Mouse (Mus musculus) adrenal gland, postnatal 14 days (tissue): ENCODE measurements at regions not wholly inside any gene's neighbourhood (a gene's known extent, or its start where the extent isn't known, plus 50 kb on each side); places are given as distances from the start of the nearest gene placed in this dataset.

Source experiments
- DNase-seq: peaks from one replicate; pipeline ENCODE4 v3.0.0; 2021; ENCODE audit warnings: mixed read lengths

- DNase-seq: peak; percentile 4
Observed at GRCm38 (mm10) chr7:72027006-72027405, 279.4 kb downstream of the Mctp2 start.

DNA sequence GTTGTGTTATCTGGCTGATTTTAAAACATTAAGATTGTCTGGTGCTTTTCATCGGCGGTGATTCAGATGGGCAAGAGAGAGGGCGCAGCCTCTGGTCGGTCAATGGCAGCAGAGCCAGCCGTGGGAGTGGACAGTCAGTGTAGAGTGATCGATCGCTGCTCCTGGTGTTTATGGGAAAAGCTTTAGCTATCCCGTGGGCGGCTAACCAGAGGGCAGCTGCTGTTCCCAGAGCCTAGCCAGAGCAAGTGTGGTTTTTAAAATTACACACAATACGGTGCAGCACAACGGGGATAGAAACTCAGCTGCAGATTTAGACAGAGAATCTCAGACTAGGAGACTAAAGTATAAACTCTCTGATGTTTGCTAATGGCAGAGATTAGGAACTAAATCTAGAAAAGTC, 297.3 kb downstream of the Mctp2 start:
- DNase-seq: no peak

DNA sequence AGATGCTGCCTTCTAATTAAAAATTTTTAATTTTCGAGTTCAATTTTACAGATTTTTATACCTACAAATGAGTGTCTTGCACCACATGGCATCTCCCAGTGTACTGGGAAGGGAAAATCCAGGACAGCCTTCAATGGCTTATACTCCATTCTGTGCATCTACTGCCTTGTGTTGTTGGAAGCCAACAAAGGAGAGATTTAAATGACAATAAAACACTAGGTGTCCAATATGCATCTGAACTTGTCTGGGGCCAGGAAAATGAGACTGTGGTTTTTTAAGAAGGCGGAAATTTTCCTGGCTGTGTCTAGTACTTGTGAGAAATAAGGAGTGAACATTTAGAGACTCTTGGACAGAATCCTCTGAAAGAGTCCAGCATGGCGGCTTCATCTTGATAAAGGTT, 302.1 kb downstream of the Mctp2 start:
- no peak for DNase-seq

DNA sequence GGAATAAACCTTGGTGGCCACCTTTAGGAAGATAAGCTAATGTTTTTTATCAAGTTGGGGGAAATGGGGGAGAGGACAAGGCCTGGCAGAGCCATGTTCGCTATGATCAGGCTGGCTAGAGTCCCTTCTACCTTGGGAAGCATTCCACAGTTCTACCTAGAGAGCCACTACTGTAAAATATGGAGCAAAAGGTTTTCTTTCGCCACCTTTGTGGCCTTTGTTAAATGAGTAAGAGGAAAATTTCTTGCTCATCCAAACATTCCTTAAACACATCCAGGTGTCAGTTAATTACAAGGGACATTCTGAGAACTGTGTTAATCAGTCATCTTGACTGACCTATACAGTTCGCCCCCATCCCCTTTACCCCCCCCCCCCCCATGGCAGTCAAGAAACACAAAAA, 313.9 kb downstream of the Mctp2 start:
- no peak for DNase-seq

- no peak for DNase-seq
Observed at GRCm38 (mm10) chr7:71991835-71992234, 314.6 kb downstream of the Mctp2 start.

DNA sequence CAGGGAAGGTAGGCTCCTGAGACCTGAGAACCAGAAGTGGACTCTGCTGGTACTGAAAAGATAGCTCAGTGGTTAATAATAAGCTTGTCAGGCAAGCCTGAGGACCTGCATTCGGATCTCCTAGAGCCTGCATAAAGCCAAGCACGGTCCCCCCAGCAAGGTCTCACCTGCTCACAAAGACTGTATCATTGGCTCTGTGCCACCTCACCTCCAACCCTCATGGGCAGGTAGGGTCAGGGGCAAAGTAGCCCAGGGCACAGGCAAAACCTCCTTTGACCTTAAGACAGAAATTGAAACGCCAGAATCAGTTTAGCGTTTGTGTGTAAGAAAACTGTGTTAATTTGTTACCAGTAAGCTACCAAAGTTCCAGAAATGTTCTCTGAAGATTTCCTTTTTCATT, 315.2 kb downstream of the Mctp2 start:
- no peak for DNase-seq

DNA sequence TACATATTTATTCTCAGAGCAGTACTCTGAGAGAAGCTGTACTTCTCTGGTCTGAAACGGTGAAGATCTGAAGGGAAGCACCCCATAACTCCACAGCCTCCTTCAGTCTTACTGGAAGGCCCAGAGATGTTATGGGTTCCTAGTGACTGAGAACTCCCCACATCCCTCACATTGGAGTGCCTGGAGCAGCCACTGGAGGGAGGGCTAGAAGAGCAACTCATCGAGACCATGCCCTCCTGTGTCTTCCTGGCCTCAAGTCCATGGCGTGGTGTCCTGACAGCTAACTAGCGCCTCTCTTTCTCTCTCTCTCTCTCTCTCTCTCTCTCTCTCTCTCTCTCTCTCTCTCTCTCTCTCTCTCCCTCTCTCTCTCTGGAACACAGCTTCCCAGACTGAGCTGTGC, 340.4 kb downstream of the Mctp2 start:
- DNase-seq: peak; percentile 7

DNA sequence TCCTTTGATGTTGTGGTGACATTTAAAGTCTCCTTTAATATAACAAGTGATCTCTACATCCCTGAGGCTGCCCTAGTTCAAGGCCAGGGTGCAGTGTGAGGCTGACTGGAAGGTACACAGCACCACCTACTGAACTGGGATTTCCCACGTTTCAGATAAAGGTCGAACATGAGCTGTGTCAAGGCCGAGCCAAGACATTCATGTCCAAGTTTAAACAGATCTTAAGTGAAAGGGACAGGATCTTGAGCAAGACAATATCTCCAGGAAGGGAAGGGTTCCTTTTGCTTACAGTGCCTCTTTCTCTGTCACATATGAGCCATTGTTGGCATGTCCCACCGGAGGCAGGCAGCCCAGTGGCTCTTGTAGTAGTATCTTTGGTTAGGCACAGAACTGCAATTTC, 343.0 kb downstream of the Mctp2 start:
- peak; percentile 63 for DNase-seq

GRCm38 (mm10) chr7:71962851-71963250, 343.6 kb downstream of the Mctp2 start:
- DNase-seq: peak; percentile 8

GRCm38 (mm10) chr7:71960453-71961230, 345.8 kb downstream of the Mctp2 start:
- peak; percentile 80 for DNase-seq

DNA sequence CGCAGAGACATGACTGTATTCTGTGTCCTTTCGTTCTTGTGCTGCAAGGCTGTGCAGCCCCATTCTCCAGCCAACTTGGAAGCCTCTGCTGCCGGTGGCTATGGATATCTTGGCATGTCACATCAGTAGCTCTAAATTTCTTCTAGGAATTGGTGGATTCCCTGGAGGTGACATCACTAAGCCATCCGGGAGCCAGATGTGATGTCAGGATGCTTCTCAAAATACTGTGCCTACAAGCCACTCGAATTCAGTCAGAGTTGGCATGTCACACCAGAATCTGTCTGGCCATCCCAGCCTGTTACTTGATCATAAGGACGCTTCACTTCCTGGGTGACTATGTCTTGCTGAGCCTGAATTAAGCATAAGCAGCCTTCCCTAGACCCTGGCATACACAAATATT, 359.9 kb downstream of the Mctp2 start:
- DNase-seq: no peak

DNA sequence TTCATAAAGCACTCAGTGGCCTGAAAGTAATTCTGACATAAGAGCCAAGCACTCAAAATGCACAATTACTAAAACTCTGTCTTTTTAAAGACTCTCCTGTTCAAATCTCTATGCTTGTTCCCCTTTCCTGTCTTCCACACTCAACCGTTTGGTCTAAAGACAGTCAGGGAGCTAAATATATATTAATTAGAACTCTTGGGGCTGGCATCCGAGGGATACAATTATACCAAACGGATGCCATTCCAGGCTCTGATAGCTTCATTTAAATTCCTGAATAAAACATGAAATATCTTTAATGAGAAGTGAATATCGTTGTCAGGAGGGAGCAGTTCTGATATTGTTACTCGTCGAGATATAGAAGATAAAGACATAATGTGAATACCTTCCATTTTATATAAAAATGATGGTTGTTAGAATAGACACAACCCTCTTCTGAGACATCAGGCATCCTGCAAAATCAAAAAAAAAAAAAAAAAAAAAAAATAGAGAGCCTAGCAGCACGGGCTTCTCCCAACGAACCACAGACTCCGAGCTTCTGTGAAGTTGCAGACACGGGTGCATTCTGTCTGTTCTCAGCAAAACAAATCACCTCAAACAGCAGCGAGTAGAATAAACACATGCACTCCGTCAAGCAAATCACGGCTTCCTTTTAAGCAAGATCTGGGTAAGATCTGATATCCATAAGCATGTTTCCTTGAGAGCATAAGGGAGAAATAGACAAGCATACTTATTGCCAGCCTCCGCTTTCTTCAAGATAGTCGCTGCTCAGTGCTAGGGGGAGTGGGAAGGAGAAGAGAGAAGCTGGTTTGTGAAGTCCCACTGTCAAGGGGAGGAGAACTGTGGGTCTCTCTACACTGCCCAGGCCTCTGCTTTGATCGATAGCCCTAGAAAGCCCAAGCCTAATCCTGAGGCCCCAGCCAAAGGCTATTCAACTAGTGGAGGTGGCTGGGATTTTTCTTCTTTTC, 363.0 kb downstream of the Mctp2 start:
- DNase-seq: no peak

DNA sequence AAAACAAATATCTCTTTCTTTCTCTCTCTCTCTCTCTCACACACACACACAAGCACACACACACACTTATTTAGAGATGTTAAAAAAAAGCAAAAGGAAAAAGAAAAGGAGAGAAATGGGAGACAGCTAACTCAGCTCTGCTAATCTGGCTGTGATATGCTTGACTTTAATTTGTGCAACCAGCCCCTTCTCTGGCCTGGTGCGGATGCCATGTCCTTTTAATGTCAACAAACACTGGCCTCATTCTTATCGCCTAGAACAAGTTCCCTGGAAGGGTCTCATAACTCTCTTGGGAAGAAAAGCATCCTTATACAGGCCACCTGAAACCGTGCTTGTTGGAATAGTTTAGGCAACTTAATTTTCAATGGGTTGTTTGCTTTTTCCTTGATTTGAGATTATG, 368.7 kb downstream of the Mctp2 start:
- DNase-seq: no peak

- peak; percentile 37 for DNase-seq
Observed at GRCm38 (mm10) chr7:71936690-71937089, 369.7 kb downstream of the Mctp2 start.
